Mouse (Mus musculus) mature B cell (primary cell): ENCODE measurements around the gene Ltb4r1.
"Not testable (repeated sequence)": the region's sequence is repeated elsewhere in the genome, so short reads cannot be mapped to it uniquely, and the experiment has no call there.

ENCODE experiments used
- in situ Hi-C: fragments of 300-500 bp; cut with MboI; formaldehyde crosslinking; loops from 2 replicates; pipeline ENCODE4 v1.14.3; 2019

Ltb4r1 gene

GRCm38 (mm10) chr14:55745861-55746237, 19.9 kb upstream of the Ltb4r1 start:
- in situ Hi-C loops = no loop called here

- in situ Hi-C loops = no loop called here
These were observed 18.5 kb upstream of the Ltb4r1 start for GRCm38 (mm10) chr14:55747051-55747847.

GRCm38 (mm10) chr14:55757566-55757965, 8.2 kb upstream of the Ltb4r1 start:
- in situ Hi-C loops = no loop called here

DNA sequence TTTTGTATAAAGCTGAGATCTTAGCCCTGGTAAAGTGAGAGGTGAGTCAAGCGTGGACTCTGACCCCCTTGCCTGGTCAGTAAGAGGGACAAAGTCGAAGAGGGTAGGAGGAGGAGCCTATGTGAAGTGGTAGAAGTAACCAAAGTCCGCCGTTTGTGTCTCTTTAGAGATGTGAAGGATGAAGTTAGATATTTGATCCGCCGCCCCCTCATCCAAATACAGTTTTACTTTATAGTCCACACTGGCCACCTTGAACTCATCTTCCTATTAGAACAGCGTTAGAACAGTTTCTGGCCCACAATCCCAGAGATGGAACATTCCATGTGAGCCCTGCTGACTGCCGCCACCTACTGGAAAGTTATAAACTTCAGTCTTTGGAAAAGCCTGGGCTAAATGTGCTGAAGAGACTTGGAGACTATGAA, 7.4 kb upstream of the Ltb4r1 start, which contains the start of gene Cideb:
Gene Cideb, minus strand, starts transcription at position 96 of the 422 bp plus-strand sequence.
- in situ Hi-C loops = no loop called here

DNA sequence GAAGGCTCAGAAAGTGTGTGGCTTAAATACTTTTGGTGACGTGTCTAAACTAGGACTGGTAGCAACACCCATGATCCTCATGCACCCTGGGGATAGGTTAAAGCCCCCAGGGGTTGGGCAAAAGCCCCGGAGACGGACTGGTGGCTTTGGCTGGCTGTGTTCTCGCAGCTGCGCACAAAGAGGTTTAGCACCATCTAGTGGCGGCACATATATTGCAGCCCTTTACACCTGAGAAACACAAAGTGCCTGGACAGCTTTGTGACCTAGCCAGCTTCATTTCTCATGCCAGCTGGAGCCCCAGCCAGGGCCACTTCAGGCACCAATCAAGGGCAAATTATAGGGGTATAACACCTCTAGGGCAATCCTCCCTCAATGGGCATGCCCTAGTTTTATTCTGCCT, 5.6 kb upstream of the Ltb4r1 start:
- in situ Hi-C loops = not testable (repeated sequence)

- in situ Hi-C loops = no loop called here
These were observed 4.6 kb upstream of the Ltb4r1 start, which contains the start of gene Ltb4r2 for GRCm38 (mm10) chr14:55761163-55761562. Ltb4r2 (plus strand) TSS chr14:55761428.

GRCm38 (mm10) chr14:55762001-55762821, 3.6 kb upstream of the Ltb4r1 start:
- in situ Hi-C loops = no loop called here

DNA sequence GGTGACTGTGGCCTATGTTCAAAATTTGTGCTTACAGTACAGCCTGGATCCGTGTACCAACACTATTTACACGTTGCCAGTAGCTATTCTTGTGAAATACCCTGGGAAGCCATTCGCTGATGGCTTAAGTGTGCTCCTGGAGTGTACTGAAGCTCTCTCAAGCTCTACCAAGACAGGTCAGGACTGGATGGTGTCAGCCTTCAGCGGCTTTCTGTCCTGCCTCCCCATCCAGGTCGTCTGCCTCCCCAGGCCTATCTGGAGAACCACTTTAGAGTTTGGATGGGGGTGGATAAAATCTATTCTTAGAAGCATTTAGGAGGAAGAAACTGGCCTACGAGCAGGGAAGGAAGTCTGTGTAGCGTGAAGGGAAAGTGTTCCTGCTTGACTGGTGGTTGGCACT, 2.6 kb upstream of the Ltb4r1 start:
- in situ Hi-C loops = no loop called here

- in situ Hi-C loops = no loop called here
These were observed 2.0 kb downstream of the Ltb4r1 start for GRCm38 (mm10) chr14:55767519-55768414.

GRCm38 (mm10) chr14:55768555-55768954, 2.8 kb downstream of the Ltb4r1 start:
- in situ Hi-C loops = no loop called here

DNA sequence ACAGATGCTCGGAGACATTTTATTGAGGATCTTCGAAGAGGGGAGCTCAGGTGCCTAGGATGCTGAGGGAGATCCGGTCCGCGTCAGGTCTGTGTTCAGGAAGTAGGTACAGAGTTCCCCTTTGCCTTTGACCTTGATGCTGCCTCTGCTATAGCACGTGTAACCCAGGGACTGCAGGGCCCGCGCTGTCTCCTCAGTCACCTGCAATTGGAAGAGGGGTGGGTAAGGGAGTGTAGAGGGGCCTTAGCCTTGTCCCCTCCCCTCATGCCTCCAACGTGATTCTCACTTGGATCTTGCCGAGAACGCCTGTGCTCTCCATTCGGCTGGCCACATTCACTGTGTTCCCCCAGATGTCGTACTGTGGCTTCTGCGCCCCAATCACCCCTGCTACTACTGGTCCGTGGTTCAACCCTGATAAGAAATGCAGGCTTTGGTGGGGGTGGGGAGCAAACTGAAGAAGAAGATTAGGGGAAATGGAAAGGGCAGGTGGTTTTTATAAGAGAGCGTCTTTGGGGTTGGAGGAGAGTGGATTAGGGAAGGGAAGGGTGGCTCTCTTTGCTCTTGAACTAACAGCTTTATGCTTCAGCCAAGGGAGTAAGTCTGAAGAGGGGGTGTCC, 3.4 kb downstream of the Ltb4r1 start:
- in situ Hi-C loops = no loop called here

DNA sequence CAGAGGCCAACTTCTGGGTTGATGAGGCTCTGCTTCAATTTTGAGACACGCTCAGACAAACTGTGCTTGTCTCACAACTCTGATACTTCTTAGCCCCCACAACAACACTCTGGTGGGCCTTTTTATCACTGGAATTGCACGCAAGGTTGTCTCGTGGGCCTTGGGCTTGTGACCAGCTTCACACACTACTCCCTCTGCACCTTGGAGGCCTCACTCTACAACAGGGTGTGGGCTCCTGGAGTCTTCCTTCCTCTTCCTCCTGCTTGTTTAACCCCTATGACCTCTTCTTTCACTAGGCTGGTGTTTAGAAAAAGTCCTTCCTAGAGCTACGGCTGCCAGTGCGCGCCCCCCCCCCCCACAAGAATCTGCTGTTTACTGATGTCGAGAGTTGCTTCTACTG, 10.9 kb downstream of the Ltb4r1 start:
- in situ Hi-C loops = no loop called here

- in situ Hi-C loops = no loop called here
These were observed 11.4 kb downstream of the Ltb4r1 start for GRCm38 (mm10) chr14:55777176-55777575.

DNA sequence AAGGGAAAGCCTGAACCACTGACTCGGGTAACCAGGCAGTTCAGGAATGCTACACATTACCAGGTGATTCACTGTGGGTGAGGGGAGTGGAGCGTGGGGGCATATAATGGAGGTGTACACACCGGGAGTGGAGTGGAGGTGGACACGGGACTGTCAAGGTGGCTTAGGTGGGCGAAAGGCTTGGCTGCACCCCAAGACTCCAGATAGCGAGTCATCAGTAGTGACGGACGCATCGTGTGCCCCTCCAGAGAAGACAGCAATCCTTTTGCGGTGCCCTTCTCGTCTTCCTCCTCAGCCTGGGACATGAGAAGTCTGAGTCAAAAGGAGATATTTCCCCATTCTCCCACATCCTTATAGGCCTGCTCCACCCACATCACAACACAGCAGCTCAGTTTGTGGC, 12.0 kb downstream of the Ltb4r1 start:
- in situ Hi-C loops = no loop called here

DNA sequence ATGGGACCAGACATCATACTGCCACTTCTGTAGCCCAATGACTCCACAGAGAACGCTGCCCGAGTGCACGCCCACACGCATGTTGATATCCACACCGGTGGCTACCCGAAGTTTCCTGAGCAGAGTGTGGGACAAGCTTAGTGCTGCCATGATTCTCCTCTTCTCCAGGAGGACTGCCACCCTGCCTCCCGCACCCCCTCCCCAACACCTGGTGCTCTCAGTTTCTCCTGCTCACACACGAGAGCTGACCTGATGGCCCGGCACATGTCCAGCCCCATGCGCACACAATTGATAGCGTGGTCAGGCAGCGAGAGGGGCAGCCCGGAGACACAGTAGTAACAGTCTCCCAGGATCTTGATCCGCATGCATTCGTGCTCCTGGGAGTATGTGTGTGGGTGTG, 12.9 kb downstream of the Ltb4r1 start:
- in situ Hi-C loops = no loop called here

DNA sequence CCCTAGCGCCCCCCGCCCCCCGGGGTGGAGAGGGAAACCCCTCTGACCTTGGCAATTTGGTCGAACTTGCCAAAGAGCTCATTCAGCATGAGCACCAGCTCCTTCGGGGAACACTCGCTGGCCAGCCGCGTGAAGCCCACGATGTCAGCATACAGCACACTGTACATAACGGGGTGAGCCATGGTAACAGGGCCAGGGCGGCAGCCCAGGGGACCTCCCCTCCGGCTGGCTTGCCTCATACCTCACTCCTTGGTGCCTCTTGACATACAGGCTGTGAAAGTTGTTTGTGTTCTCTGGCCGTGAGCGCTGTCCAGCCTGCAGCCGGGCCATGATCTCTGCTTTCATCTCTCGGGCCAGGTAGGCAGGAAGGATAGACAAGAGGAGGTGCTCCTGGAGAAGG, 13.9 kb downstream of the Ltb4r1 start:
- in situ Hi-C loops = no loop called here

GRCm38 (mm10) chr14:55780736-55781135, 15.0 kb downstream of the Ltb4r1 start:
- in situ Hi-C loops = no loop called here

- in situ Hi-C loops = no loop called here
These were observed 15.5 kb downstream of the Ltb4r1 start for GRCm38 (mm10) chr14:55781310-55781709.

- in situ Hi-C loops = no loop called here
These were observed 16.7 kb downstream of the Ltb4r1 start for GRCm38 (mm10) chr14:55782361-55782960.

DNA sequence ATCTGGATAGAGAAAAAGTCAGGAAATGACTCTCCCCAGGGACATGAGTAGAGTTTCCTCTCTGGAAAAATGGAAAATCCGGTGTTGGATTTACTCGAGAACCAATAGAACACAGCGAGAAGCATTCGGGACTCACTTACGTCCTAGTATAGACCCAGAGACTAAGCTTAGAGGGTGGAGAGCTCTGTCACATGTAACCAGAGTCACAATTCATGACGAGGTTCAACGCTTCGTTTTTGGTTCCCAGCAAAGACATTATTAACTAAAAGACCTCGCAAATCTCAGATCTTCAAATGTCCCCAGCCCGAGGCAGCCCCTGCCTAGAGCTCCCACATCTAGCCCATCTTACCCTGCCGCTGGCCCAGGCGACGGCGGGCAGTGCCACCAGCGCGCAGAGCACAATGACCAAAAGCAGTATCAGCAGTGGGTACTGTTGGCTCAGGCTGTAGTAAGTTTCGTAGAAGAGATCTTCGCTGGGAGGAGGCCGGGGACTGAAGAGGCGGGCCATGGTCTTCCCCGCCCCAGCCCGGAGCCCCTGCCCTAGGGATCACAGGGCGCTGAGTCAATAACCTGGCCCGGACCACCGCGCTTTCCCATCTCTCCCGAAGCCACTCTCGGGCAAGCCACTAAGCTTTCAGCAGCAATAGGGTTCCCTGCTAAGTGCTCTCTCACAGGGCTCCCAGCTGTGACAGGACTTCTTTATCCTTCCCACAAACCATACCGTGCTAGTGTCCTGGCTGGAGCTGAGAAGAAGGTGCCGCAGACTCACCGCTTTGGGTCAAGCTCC, 17.6 kb downstream of the Ltb4r1 start:
- in situ Hi-C loops = no loop called here

- in situ Hi-C loops = no loop called here
These were observed 18.1 kb downstream of the Ltb4r1 start, which contains the start of gene Adcy4 for GRCm38 (mm10) chr14:55783958-55784235. Adcy4 (minus strand) TSS chr14:55784095.
